Mouse (Mus musculus) gastrocnemius, postnatal 10 days (tissue): ENCODE measurements at regions not wholly inside any gene's neighbourhood (a gene's known extent, or its start where the extent isn't known, plus 50 kb on each side); places are given as distances from the start of the nearest gene placed in this dataset.

Source experiments
- DNase-seq: peaks from one replicate; pipeline ENCODE4 v3.0.0; 2021; ENCODE audit warnings: mixed read lengths

DNA sequence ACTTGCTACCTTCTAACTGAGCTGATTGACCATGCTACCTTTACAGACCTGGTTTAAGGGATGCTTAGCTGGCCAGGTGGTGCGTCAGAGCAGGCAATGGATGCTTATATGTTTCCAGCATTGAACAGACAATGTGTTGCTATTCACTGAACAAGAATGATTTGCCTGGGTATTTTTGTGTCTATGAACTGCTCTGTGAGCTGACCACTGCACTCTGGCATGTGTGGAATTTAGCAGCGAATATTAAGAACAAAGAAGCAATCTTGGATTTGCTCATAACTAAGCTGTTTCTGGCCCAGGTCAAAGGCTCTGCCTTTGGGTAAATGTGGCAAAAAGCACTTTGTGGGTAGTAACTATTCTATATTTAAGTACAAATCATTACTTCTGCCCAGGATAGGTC, 58.3 kb upstream of the Ccdc39 start:
- DNase-seq, result no peak

- DNase-seq, result no peak
Observed at GRCm38 (mm10) chr3:33903326-33903725, 59.2 kb upstream of the Ccdc39 start.

DNA sequence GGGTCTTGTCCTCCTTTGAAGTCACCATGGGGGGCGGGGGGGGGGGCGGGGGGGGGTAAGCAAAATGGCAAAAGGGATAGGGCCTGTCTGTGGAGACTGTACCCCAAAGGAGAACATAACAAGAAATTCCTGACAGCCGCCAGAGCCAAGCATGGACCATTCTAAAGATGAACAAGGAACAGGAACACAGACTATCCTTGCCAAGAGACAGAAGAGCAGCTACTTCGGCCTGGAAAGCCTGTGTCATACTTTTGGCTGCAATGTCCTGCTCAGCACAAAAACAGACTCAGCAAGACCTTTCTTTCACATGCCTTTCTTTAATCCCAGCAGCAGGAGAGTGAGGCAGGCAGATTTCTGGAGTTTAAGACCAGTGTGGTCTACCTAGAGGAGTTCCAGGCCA, 59.7 kb upstream of the Ccdc39 start:
- DNase-seq, result no peak

DNA sequence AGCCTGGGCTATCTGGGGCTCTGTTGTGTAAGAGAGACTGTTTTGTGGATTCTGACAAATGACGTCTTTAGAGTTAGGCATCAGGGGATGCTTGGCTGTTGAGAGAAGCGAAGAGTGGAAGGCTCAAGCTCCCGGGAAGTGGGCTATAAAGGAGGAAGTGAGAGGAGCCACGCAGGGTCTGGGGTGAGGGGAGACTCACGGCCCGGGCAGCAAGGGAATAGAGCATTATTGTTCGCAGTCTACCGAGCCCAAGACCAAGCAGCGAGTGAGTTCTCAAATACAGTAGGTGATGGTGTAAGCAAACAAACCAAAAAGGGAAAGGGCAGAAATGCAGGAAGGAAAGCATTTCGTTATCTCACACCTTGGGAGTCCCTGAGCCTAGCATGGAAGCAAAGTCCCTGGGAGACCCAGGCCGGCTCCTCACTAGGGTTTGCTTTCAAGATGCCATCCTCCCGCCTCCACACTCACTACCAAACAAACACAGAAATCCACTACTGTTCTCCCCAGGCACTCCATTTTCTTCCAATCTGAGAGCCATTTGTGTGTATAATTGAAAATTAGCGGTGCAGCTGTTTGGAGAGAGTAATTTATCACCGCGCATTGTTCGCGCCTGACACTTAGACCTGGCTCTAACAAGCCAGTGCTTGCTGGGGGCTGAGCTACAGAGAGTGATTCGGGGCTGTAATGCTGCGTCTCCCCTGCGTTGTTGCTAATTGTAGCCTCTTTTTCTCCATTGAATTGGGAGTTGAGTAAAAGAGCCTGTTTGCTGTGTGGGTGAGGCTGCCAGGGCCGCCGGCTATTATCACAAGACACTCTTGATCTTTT, 61.0 kb upstream of the Ccdc39 start:
- DNase-seq, result no peak

DNA sequence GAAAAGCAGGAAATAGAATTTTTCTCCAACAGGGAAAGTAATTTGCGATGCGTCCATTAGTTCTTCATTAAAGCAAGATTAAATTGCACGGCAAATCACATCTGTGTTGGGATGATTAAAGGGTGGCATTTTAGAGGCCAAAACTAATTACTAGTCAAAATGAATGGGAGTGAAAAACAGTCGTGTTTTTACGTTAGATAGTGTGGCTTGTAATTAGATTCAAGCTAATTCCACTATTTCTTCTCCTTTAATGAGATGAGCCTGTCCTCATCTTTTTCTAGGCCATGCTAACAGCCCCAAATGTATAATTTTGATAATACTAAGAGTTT, 61.5 kb upstream of the Ccdc39 start:
- no peak for DNase-seq

- no peak for DNase-seq
Observed at GRCm38 (mm10) chr3:33907061-33907460, 63.0 kb upstream of the Ccdc39 start.

DNA sequence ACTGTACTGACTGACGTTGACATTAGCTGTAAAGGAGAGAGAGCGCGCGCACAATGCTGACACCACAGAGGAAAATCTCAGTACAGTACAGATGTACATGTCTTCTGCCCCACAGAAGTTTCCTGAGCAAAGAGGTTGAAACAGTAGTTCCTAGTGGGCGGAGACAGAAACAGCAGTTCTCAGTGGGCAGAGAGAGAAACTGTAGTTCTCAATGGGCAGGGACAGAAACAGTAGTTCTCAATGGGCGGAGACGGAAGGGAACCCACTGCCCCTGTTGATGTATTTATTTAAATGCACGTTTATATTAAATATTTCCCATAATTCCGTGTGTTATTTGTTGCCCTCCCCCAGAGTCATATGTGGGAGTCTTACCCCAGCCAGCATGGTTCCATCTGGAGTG, 67.4 kb upstream of the Ccdc39 start:
- DNase-seq, result no peak

DNA sequence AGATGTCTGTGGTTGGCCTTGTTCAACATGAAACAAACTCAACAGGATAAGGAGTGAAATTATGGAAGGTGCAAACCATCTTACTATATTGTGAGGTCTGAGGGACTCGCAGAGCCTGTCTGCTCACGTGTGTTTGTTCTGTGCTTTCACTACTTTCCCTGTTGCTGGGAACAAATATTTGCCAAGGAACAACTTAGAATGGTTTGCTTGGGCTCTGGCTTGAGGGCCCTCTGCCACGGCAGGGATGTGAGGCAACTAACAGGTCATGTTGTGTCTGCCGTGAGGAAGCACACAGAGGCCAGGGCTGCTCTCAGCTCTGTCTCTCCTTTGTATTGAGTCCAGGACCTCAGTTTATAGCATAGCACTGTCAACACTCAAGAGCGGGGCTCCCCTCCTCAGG, 69.4 kb upstream of the Ccdc39 start:
- no peak for DNase-seq

DNA sequence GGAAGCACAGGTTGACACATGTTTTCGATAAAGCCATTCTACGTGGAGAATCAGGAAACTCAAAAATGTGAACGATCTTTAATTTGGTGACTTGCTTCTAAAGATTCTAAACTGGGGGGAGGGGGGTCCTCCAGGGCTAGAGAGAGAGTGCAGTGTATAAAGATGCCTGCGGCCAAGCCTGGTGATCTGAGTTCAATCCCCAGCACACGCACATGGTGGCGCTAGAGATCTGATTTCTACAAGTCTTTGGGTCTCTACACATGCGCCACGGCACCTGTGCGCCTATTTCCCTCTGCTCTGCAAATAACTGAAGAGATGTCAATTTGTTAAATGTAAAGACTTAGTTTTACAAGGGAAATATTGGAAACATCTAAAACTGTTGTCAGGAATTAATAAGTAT, 70.3 kb upstream of the Ccdc39 start:
- DNase-seq, result no peak

GRCm38 (mm10) chr3:33915777-33916176, 71.7 kb upstream of the Ccdc39 start:
- DNase-seq, result no peak

DNA sequence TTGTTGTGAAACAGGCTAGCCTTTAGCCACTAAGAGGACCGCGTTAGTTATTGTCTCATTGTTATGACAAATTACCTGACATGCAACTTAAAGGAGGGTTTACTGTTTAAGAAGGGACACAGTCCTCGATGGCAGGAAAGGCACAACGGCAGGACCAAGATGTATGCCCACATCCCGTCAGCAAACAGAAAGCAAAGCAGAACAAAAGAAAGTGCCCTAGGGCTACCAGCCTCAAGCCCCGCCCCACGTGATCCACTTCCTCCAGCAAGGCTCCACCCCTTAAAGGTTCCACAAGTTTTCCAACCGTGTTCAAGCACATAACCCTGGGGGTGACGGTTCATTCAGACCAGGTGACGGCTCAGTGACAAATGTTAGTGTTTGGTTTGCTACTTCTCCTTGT, 72.2 kb upstream of the Ccdc39 start:
- DNase-seq, result no peak

DNA sequence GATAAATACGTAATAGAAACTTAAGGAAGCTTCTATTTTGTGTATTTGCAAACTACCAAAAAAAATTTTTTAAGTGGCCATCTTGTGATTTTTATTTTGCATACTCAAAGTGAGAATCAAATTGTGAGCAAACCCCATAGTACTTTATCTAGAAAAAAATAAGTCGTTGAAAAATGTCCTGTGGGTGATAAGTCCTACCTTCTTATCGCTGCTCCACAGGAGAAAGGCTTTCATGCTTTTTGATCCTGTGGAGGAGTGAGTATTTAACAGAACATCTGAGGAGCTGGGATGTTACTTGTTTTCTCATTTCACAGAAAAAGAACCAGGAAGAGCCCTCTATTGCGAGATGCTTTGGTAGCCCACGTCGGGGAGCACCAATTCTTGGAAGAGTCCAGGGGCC, 72.7 kb upstream of the Ccdc39 start:
- DNase-seq, result no peak

- peak; percentile 87 for DNase-seq
Observed at GRCm38 (mm10) chr3:33918785-33919184, 74.7 kb upstream of the Ccdc39 start.

DNA sequence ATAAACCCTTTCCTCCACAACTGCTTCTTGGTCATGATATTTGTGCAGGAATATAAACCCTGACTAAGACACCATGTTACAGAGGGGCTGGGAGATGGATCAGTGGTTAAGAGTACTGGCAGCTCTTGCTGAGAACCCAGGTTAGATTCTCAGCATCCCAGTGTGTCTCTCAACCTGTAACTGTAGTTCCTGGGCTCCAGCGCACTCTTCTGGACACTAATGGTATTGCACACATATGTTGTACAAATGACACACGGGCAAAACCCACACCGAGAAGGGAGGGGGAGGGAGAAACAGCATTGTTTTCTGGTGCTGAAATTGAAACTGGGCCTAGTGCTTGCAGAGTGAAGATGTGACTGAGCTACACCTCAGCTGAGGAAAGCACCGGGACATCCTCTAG, 81.0 kb upstream of the Ccdc39 start:
- no peak for DNase-seq

- no peak for DNase-seq
Observed at GRCm38 (mm10) chr3:33955064-33955463, 64.7 kb upstream of the Fxr1 start.

GRCm38 (mm10) chr3:33955854-33956624, 63.7 kb upstream of the Fxr1 start:
- peak; percentile 55 for DNase-seq

GRCm38 (mm10) chr3:33956625-33957023, 63.1 kb upstream of the Fxr1 start:
- no peak for DNase-seq

DNA sequence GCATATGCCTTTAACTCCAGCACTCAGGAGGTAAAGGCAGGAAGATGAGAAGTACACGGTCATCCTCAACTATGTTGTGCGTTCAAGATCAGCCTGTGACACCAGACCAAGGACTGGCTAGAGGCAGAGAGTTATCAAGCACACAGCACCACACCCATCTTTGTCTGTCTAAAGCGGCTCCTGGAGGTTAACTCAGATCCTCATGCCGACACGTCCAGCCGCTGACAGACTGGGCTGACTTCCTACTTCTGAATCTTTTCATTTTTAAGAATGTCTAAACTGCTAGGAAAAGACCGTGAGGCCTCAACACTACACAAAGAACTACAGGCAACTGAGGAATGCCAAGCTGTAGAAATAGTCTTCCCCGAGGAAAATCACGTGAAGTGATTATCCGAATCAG, 62.1 kb upstream of the Fxr1 start:
- no peak for DNase-seq

DNA sequence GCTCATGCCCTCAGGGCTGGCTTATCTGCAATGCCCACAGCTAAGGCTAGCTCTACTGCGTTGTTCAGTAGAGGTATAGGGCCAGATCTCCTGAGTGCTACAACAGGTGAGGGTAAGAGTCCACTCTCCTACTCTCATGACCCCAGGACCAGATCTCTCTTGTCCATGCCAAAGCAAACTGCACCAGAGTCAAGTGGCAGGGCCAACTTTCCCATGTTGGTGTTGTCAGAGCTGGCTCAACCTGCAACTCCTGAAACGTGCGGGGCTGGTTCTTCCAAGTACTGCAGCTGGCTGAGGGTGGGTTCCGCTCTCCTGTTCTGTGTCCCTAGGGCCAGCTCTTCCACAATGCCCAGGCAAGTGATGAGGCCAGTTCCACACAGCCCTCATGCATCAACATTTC, 61.5 kb upstream of the Fxr1 start:
- no peak for DNase-seq

- DNase-seq, result no peak
Observed at GRCm38 (mm10) chr3:33960211-33960610, 59.5 kb upstream of the Fxr1 start.

DNA sequence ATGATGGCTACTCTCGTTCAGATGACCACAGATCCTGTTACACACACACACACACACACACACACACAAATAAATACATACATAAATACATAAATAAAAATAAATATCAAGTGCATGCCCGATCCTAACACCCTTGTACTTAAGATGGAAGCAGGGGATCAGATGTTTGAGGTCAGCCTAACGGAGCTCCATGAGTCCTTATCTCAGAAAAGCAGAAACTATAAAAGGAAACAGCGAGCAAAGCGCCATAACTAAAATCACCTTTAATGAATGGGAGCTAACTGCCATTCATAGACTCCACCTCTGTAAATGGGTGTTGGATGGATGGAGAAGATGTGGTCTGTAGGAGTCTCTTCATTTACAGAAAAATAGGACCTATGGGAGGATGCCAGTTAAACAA, 56.8 kb upstream of the Fxr1 start:
- DNase-seq, result no peak

- DNase-seq, result no peak
Observed at GRCm38 (mm10) chr3:33967184-33967583, 52.6 kb upstream of the Fxr1 start.
